Mouse (Mus musculus): ENCODE results near the gene Smyd3.

Gene Smyd3

GRCm38 (mm10) chr1:179516941-179517712, 714 bp downstream of the Smyd3 start:
- no peak for DNase-seq (ENCODE audit: low spot score)

GRCm38 (mm10) chr1:179511895-179512294, 5.9 kb downstream of the Smyd3 start:
- DNase-seq (ENCODE audit: low spot score) = no peak

- no peak for DNase-seq (ENCODE audit: low spot score)
Measured at GRCm38 (mm10) chr1:179510546-179511340, 7.1 kb downstream of the Smyd3 start.

DNA sequence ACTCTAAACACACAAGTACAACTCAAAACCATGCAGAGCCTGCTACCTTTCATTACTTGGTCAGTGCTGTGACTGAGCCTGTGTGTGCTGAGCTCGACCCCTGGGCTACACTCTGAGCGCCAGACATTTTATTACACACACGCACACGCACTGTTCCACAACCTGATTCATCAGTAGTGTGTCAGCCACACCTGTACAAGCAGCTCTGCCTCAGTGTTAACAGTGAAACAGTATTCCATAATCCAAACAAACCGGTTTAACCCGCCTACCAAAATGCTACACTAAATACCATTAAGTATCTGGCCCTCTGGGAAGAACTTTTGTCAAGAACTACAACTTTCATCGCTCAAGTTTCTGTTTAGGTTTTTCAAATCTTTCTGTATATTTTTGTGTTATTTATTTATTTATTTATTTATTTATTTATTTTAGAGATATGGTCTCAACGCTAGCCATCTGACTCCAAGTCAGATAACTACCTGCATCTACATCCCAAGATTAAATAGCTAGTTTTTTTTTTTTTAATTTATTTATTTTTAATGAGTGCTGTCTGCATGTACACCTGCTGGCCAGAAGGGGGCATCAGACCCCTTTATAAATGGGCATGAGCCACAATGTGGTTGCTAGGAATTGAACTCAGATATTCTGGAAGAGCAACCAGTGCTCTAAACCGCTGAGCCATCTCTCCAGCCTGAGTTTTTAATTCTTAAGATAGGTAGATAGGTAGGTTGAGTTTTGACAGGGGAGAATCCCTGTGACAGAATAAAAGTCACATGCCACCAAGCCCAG, 11.1 kb downstream of the Smyd3 start:
- no peak for DNase-seq (ENCODE audit: low spot score)

- DNase-seq (ENCODE audit: low spot score) = no peak
Measured at GRCm38 (mm10) chr1:179502565-179502964, 15.3 kb downstream of the Smyd3 start.

- DNase-seq (ENCODE audit: low spot score) = no peak
Measured at GRCm38 (mm10) chr1:179499257-179499656, 18.6 kb downstream of the Smyd3 start.

DNA sequence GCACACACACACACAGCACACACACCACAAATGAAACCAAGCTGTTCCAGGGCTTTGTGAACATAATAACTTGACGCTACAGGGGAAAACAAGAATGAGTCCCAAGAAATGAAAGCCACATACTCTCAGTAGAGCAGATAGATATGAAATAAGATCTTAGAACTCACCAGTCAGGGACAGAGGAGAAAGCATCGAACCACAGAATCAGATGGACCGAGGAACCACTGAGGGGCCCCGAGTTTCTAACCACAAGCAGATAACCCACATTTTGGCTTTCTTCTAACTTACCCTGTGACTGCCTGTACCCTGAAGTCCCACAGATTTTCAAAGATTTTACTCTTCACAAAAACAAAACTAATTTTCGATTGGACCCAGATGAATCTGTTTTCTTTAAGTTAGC, 24.9 kb downstream of the Smyd3 start:
- no peak for DNase-seq (ENCODE audit: low spot score)

GRCm38 (mm10) chr1:179488520-179488919, 29.3 kb downstream of the Smyd3 start:
- no peak for DNase-seq (ENCODE audit: low spot score)

GRCm38 (mm10) chr1:179487990-179488389, 29.9 kb downstream of the Smyd3 start:
- DNase-seq (ENCODE audit: low spot score) = no peak

- DNase-seq (ENCODE audit: low spot score) = no peak
Measured at GRCm38 (mm10) chr1:179487238-179487637, 30.6 kb downstream of the Smyd3 start.

DNA sequence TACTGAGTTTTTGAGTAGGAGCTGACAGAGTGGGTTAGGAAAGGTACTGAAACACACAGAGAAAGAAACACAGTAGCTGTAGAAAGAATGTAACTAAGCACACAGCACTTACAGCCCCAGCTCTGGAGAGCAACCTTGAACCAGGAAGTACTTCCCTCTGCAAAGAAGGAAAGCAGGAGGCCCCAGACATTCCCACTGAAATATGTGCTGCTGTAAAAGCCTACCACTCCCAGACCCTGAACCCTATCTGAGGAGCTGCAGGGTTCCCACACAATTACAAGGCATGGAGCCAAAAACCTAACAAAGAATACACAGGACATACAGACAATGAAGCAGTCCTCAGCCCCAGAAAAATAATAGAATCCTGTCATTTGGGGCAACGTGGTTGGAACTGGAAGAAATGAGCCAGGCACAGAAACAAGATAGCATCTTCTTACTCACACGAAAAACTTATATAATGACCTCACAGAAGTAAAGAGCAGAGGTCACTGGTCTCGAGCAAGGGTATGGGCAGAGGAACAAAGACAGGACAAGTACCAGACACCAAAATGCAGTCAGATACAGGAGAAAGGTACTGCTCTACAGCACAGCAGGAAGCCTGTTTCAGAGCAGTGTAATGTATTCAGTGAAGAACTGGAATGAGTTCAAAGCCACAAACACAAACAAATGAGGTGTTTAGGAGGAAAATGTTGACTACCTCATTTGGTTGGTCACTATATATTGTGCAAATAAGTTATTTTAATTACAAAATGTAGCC, 31.9 kb downstream of the Smyd3 start:
- DNase-seq (ENCODE audit: low spot score) = no peak

GRCm38 (mm10) chr1:179480862-179481261, 37.0 kb downstream of the Smyd3 start:
- DNase-seq (ENCODE audit: low spot score) = no peak

GRCm38 (mm10) chr1:179477157-179477902, 40.5 kb downstream of the Smyd3 start:
- DNase-seq (ENCODE audit: low spot score) = no peak

DNA sequence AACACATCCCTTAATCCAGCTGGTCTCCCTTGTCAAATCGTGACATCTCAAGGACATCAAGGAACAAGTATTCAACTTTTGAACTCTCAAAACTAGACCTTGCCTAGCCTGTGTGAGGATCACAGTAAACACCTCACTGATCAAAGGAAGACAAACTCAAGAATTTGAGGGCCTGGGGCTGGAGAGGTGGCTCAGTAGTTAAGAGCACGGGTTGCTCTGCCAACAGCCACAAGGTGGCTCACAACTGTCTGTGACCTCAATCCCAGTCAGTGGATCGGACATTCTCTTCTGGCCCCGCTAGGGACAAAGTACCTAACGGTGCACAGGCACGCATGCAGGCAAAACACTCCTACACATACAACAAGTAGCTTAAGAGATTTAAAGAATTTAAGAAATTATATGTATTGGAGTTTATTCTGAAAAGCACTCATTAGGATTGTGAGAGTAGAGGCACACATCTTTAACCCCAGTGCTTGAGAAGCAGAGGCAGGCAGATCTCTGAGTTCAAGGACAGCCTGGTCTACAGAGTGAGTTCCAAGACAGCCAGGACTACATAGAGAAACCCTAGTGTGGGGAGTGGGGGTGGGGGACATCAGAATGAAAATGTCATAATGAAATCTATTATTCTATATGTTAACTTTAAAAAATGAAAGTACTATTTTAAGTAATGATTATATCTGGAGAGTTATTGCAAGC, 41.2 kb downstream of the Smyd3 start:
- DNase-seq (ENCODE audit: low spot score) = no peak

DNA sequence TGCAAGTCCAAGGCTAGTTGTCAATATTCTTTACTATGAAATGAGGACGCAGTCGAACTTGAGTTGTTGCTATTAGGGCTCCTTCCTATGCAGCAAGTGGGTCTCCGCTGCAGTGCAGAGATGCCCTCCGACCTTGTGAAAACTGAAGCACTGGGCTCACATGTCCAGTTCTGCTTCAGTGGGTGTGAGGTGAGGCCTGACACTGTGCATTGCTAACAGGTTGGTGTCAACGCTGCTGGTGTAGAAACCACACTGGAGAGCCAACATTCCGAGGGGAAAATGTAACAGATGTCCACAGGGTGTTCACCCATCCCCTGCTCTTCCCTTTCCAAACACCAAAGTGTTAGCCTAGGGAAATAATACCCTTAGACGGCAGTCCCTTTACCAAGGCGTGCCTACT, 43.1 kb downstream of the Smyd3 start:
- DNase-seq (ENCODE audit: low spot score) = no peak

- DNase-seq (ENCODE audit: low spot score) = no peak
Measured at GRCm38 (mm10) chr1:179473920-179474643, 43.8 kb downstream of the Smyd3 start.

DNA sequence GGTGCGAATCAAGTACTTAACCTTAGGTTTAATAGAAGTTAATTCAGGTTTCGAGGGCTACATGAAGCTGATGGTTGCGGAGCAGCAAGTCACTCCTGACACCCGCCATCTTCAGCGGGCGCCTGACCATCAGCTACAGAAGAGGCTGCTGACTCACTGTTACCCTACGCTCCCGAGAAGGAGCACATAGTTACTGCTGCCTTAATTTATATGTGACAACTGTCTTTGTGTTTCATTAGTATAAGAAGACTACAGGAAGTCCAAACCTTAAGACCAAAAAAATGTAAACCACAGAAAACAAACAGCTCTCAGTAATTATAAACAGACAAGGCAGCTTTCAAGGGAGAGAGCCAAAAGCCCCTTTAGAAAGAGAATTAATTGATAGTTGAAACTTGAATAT, 49.9 kb downstream of the Smyd3 start:
- DNase-seq (ENCODE audit: low spot score) = no peak

GRCm38 (mm10) chr1:179462376-179462775, 55.5 kb downstream of the Smyd3 start:
- DNase-seq (ENCODE audit: low spot score) = no peak

- DNase-seq (ENCODE audit: low spot score) = no peak
Measured at GRCm38 (mm10) chr1:179461019-179461814, 56.6 kb downstream of the Smyd3 start.

Measured in ovary, adult 18-20 months (tissue).